Mouse (Mus musculus) left cerebral cortex, postnatal 25 days (tissue): ENCODE data around the gene Mex3b. TPM values are rescaled to one million over a fixed set of nuclear protein-coding genes. Genes with fewer than 3 reads are reported as not detected.
A peak's percentile ranks its signal among the peaks of the same experiment; 100 is the strongest.

ENCODE experiments used
- DNase-seq, 2 experiments: peaks; one replicate each; pipeline ENCODE4 v3.0.0; 2022; ENCODE audit warnings: low spot score in 2 of 2, mixed read lengths in 1 of 2
- intact Hi-C: fragments of 180-260 bp; cut with DNase I; formaldehyde crosslinking; loops from one replicate; pipeline ENCODE4 v1.15.1; 2025
- total RNA-seq, 2 experiments: library from RNA; stranded (reverse); gene quantifications; 2 replicates each; pipeline ENCODE4 v1.2.3; 2021

The Mex3b gene
- total RNA-seq, result 10 to 100 TPM; 23.3 to 29.2 TPM

- intact Hi-C loops, result loop anchor here (1.0 to 2.0 kb wide), 4 partner anchors 47 to 514 kb away; no protein-coding TSS in a partner anchor
- peak; percentile 73 to 80 for DNase-seq
Observed at GRCm38 (mm10) chr7:82867271-82868121, at the start of gene Mex3b. Gene Mex3b, plus strand, starts transcription at chr7:82867333.

DNA sequence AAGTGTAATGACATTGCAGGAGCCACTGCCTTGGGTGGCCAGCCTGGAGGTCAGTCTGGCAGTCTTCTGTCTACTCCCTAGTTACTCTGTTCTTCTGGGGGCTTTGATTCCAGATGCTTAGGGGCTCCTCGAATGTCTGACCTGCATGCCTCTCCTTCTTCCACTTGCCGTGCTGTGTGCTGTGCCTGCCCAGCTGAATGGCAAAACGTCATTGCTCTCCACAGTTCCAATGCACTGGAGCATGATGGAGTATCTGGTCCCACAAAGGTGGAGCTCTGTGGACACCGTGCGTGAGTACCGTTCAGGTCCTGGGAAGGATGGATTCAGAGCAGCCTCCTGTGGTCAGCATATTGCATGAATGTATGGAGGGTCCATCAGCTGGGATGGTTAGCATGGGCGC is 47.6 kb upstream of the Mex3b start:
- no peak for DNase-seq
- intact Hi-C loops, result no loop called here

GRCm38 (mm10) chr7:82820661-82821060 is 46.5 kb upstream of the Mex3b start:
- intact Hi-C loops, result no loop called here
- DNase-seq, result no peak

GRCm38 (mm10) chr7:82821501-82821900 is 45.6 kb upstream of the Mex3b start:
- no peak for DNase-seq
- intact Hi-C loops, result no loop called here

DNA sequence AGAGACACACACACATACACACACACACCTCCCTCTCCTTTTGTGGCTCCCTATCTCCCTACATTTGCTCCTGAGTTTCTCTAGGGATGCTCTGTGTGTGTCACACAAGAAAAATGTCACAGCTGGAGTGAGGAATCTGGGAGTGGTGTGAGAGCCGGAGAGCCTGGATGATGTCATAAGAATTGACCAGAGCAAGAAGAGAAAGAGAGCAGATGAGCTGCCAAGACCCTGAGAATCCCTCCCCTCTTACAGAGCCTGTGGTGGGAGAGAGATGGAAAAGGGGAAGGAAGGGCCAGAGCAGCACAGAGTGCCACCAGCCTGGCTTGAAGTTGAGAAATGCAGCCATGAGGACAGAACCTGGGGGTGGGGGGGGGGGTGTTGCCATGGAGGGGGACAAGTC is 44.6 kb upstream of the Mex3b start:
- intact Hi-C loops, result no loop called here
- no peak for DNase-seq

DNA sequence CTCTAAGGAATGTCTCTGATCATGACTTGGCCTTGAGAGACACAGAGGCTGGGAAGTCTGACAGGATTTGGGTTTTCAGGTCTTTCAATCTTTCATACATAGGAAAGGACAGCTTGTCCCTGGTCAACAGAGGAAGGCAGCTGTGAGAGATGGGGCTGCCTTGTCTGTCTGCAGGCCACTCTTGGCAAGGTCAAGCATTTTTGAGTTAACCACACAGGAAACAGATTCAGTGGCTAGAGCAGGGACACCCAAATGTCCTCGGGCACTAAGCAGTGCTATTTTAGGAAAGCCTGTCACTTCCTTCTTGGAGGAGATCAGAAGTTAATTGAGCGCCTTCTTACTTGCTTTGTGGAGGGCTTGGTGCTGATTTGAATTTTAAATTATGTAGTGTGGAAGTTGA is 38.9 kb upstream of the Mex3b start:
- peak in 1 of 2 experiments; percentile 9 for DNase-seq
- intact Hi-C loops, result no loop called here

DNA sequence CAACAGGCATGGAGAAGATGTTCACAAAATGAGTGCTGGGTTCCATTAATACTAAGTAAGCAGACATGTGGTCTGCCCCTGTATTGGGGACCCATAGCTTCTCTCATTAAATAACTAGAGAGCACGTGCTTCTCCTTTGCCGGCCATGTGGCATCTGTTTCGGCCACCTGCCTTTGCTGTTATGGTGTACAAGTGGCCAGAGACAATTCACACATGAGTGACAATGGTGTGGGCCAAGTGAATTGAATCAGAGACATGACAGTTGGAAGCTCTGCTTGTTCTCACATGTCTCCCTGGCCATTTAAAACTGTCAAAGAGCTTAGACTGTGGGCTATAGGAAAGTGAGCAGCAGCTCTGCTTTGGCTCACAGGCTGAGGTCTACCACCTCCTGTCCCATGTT is 37.6 kb upstream of the Mex3b start:
- no peak for DNase-seq
- intact Hi-C loops, result no loop called here

- no peak for DNase-seq
- intact Hi-C loops, result no loop called here
Observed at GRCm38 (mm10) chr7:82834471-82834870, 32.7 kb upstream of the Mex3b start.

GRCm38 (mm10) chr7:82838414-82838813 is 28.7 kb upstream of the Mex3b start:
- intact Hi-C loops, result no loop called here
- DNase-seq, result no peak

DNA sequence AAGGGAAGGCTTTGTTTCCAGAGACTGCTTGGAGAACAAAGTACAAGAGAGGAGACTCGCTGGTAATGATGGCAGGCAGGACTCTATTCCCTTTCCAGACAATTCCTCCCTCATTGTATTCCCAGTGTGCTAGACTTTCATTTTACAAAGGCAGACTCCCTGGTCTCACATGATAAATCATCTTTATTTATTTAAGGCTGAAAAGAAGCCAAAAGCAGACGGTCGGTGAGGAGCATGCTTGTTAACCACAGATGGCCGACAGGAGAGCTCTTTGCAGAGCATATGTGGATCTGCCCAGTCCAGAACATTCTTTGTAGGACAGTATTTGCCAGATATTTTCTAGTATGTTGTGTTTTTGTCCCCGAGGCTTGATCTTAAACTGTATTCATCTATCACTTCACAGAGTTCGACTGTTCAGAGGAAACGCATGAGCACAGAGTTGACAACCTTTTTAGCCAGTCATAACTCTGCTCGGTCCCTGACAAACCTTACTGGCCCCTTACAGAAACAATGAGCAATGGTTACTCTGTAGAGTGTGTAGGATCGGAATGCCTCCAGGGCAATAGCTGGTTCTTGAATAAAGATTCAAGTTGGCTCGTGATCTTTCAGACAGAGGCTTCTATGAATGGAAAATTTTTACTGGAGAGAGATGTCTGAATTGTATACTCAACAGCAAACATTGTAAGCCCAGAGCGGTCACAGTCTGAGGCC is 28.0 kb upstream of the Mex3b start:
- intact Hi-C loops, result no loop called here
- DNase-seq, result no peak

GRCm38 (mm10) chr7:82842222-82842920 is 24.8 kb upstream of the Mex3b start:
- DNase-seq, result no peak
- intact Hi-C loops, result no loop called here

GRCm38 (mm10) chr7:82850756-82851155 is 16.4 kb upstream of the Mex3b start:
- intact Hi-C loops, result no loop called here
- no peak for DNase-seq

DNA sequence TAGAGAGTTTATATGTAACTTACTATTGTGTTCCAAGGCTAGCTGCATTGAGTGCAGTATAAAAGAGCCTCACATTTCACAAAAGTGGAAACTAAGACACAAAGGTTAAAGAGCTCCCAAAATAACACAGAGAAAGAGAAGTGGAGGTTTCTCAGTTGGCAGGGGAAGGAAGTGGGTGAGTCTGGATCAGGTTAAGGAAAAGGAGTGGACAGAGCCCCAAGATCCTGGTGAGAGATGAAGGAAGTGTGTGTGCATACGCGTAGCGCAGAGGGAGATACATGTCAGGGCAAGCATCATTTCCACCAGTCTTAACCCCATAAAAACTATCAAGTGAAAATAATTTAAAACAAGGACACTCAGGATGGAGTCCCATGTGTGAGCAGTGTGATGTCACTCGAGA is 15.5 kb upstream of the Mex3b start:
- no peak for DNase-seq

GRCm38 (mm10) chr7:82854195-82854766 is 12.9 kb upstream of the Mex3b start:
- intact Hi-C loops, result no loop called here
- DNase-seq, result no peak

More for the DNA sequence above, 15.5 kb upstream of the Mex3b start:
- intact Hi-C loops, result no loop called here

DNA sequence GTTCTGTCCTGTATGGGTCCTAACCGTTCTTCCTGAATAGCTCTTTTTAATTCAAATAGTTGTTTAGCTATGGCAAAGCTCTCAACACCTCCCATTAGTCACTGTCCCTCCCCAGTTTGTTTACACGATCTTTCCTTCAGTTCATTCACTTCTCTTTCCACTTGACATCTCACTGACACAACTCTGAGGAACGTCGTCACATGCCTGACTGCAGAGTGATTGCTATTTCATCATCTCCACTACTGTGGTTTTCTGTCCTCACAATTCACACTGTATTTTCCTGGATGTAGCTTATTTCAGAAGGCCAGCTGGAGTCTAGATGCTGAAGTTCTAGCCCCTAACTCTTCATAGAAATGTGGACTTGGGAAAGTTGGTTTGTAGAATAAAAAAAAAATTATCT is 8.5 kb upstream of the Mex3b start:
- no peak for DNase-seq
- intact Hi-C loops, result no loop called here

DNA sequence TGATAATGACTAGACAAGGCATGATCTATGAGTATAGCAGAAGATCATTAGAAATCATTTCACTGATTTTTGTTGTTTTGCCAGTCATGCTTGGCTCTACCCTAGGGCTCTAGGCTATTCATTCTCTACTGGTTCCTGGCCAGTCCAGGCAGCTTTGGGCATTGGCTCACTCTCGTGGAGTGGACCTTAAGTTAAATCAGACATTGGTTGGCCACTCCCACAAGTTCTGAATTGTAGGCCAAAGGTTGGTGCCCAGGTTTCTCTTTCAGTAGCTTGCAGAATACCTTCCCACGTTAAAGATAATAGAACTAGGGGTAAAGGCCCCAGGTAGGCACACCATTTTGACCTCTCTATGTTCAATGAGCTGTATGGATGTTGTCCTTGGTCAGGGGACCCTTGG is 6.5 kb upstream of the Mex3b start:
- no peak for DNase-seq
- intact Hi-C loops, result no loop called here

- intact Hi-C loops, result no loop called here
- no peak for DNase-seq
Observed at GRCm38 (mm10) chr7:82863341-82863740, 3.8 kb upstream of the Mex3b start.

- DNase-seq, result no peak
- intact Hi-C loops, result loop anchor here (2.0 kb wide), 1 partner anchor 150 kb away; no protein-coding TSS in a partner anchor
Observed at GRCm38 (mm10) chr7:82864260-82864990, 2.7 kb upstream of the Mex3b start.
